Mouse (Mus musculus): ENCODE data around the gene Mrps21.
"Not testable (repeated sequence)": the region's sequence is repeated elsewhere in the genome, so short reads cannot be mapped to it uniquely, and the experiment has no call there.

Mrps21 gene

GRCm38 (mm10) chr3:95871392-95871867, at the start of gene Mrps21:
Gene Mrps21 (minus strand): TSS chr3:95871519.
- DNase-seq (ENCODE audit: low read depth): peak; percentile 94

GRCm38 (mm10) chr3:95920532-95920931, 49.2 kb upstream of the Mrps21 start:
- DNase-seq (ENCODE audit: low read depth): not testable (repeated sequence)

GRCm38 (mm10) chr3:95916760-95917159, 45.4 kb upstream of the Mrps21 start:
- DNase-seq (ENCODE audit: low read depth): no peak

- no peak for DNase-seq (ENCODE audit: low read depth)
These were observed 43.4 kb upstream of the Mrps21 start for GRCm38 (mm10) chr3:95914706-95915105.

GRCm38 (mm10) chr3:95907613-95908012, 36.3 kb upstream of the Mrps21 start:
- no peak for DNase-seq (ENCODE audit: low read depth)

- DNase-seq (ENCODE audit: low read depth): peak; percentile 65
These were observed 35.5 kb upstream of the Mrps21 start for GRCm38 (mm10) chr3:95906860-95907259.

- DNase-seq (ENCODE audit: low read depth): peak; percentile 55
These were observed 34.7 kb upstream of the Mrps21 start for GRCm38 (mm10) chr3:95905940-95906492.

GRCm38 (mm10) chr3:95905146-95905939, 34.0 kb upstream of the Mrps21 start:
- DNase-seq (ENCODE audit: low read depth): no peak

GRCm38 (mm10) chr3:95904568-95904967, 33.2 kb upstream of the Mrps21 start, which contains the start of gene Car14:
Gene Car14 (minus strand): TSS chr3:95904691.
- no peak for DNase-seq (ENCODE audit: low read depth)

- DNase-seq (ENCODE audit: low read depth): no peak
These were observed 32.6 kb upstream of the Mrps21 start for GRCm38 (mm10) chr3:95903753-95904502.

- no peak for DNase-seq (ENCODE audit: low read depth)
These were observed 31.3 kb upstream of the Mrps21 start for GRCm38 (mm10) chr3:95902643-95903042.

GRCm38 (mm10) chr3:95902373-95902625, 31.0 kb upstream of the Mrps21 start:
- no peak for DNase-seq (ENCODE audit: low read depth)

GRCm38 (mm10) chr3:95901616-95902372, 30.5 kb upstream of the Mrps21 start:
- no peak for DNase-seq (ENCODE audit: low read depth)

- DNase-seq (ENCODE audit: low read depth): no peak
These were observed 28.6 kb upstream of the Mrps21 start for GRCm38 (mm10) chr3:95899800-95900524.

GRCm38 (mm10) chr3:95895501-95895900, 24.2 kb upstream of the Mrps21 start:
- not testable (repeated sequence) for DNase-seq (ENCODE audit: low read depth)

- DNase-seq (ENCODE audit: low read depth): peak; percentile 42
These were observed 23.2 kb upstream of the Mrps21 start for GRCm38 (mm10) chr3:95894317-95895160.

- peak; percentile 99 for DNase-seq (ENCODE audit: low read depth)
These were observed 22.4 kb upstream of the Mrps21 start, which contains the start of gene Aph1a for GRCm38 (mm10) chr3:95893606-95894316. Gene Aph1a (plus strand): TSS chr3:95893969.

GRCm38 (mm10) chr3:95893126-95893525, 21.8 kb upstream of the Mrps21 start:
- peak; percentile 65 for DNase-seq (ENCODE audit: low read depth)

All from 416B (cell line).